Mouse (Mus musculus): Measurements from ENCODE around the gene Rhoc.
A peak's percentile ranks its signal among the peaks of the same experiment; 100 is the strongest.

DNA sequence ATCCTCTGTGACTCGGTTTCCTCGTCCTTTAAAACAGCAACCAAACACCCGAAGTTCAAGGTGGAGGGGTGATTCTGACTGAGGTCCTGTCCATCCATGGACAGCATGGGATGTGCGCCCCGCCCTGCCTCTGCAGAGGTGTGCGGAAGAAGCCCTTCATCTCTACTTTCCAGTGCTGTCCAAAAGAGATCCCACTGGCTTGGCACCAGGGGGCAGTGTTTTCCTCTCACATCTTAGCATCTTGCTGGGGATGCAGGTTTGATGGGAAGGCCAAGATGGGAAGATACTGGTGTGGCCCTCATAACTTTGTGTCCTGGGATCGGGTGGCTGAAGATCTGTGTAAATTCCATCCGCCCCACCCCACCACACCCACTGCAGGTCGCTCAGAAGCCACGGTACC is 18.1 kb upstream of the Rhoc start:
- TF ChIP-seq CTCF (IDR thresholded peaks at IDR 0.05; ENCODE audit: control insufficient read depth, insufficient read depth, low read length), result peak; percentile 68
- TF ChIP-seq POLR2A (IDR thresholded peaks at IDR 0.05; ENCODE audit: borderline replicate concordance, control insufficient read depth, low read depth, low read length), result no peak

All from bone marrow, adult 2 months (tissue).